Mouse (Mus musculus) urinary bladder, adult 18-20 months (tissue): Measurements from ENCODE around the gene Uqcrfs1.

Experiments used
- DNase-seq, 2 experiments: peaks; one replicate each; pipeline ENCODE4 v3.0.0; 2022; ENCODE audit warnings: low spot score in 2 of 2, mixed read lengths in 2 of 2

The Uqcrfs1 gene

GRCm38 (mm10) chr13:30544856-30545604, at the start of gene Uqcrfs1:
Uqcrfs1 (minus strand) TSS chr13:30545362.
- DNase-seq: peak; percentile 96

GRCm38 (mm10) chr13:30585786-30586185, 40.6 kb upstream of the Uqcrfs1 start:
- DNase-seq: no peak

GRCm38 (mm10) chr13:30582541-30582940, 37.4 kb upstream of the Uqcrfs1 start:
- no peak for DNase-seq

DNA sequence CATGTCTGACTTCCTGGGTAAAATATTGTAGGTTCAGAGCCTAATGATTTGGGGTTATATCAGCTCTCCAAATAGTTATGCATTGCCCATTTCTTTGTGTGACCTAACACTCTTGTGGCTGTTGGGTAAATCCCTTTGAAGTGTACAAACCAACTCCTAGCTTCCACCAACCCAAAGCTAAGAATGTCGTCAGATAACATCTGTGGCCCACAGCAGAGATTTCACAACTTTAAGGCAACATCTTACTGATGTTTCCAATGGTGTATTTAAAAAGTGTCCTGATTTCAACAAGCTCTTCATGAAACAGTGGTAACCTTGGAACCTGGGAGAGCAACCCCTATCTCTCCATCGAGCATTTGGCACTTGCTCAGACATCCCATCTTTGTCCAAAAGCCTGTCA, 33.6 kb upstream of the Uqcrfs1 start:
- DNase-seq: no peak

GRCm38 (mm10) chr13:30576819-30577218, 31.7 kb upstream of the Uqcrfs1 start:
- DNase-seq: no peak

DNA sequence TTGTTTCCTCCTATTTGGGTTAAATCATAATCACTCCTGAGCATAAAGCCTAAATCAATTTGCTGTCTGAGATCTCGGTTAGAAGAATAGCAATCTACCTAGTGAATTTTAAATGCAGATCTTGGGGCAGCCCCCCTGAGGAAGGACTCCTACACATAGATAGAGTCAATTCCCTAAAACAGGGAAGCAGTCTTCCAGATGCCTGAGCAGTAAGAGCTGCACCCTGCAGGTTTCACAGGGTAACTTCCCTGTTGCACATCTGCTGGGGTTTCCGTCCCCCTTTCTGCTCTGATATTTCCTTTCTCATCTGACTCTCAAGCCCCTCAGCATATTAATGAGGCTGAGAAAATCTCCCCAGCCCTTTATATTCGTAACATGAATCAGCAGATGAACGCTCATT, 27.8 kb upstream of the Uqcrfs1 start:
- no peak for DNase-seq

DNA sequence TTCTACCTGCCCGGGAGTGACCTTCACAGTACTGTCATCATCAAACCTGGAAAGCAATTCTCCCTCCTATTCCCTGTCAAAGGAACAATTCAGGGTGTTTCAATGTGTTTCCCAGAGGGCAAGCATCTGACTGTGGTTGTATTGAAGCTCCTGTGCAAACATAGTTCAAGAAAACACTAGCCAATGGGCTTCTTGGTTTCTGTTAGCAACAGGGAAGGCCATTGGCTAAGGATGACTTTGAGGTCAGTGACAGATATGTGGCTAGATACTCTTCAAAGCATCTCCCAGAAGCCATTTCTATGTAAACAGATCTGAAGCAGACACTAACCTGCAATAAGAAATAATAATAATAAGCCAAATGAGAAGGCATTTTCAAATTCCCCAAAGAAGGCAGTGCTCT, 25.0 kb upstream of the Uqcrfs1 start:
- DNase-seq: no peak

GRCm38 (mm10) chr13:30567571-30567970, 22.4 kb upstream of the Uqcrfs1 start:
- no peak for DNase-seq

- DNase-seq: peak in 1 of 2 experiments; percentile 23
Measured at GRCm38 (mm10) chr13:30566767-30567166, 21.6 kb upstream of the Uqcrfs1 start.

GRCm38 (mm10) chr13:30560603-30561002, 15.4 kb upstream of the Uqcrfs1 start:
- DNase-seq: no peak

- no peak for DNase-seq
Measured at GRCm38 (mm10) chr13:30560052-30560451, 14.9 kb upstream of the Uqcrfs1 start.

- DNase-seq: no peak
Measured at GRCm38 (mm10) chr13:30557751-30558150, 12.6 kb upstream of the Uqcrfs1 start.

- no peak for DNase-seq
Measured at GRCm38 (mm10) chr13:30553051-30553587, 8.0 kb upstream of the Uqcrfs1 start.

- no peak for DNase-seq
Measured at GRCm38 (mm10) chr13:30549339-30549738, 4.2 kb upstream of the Uqcrfs1 start.

- peak; percentile 55 to 72 for DNase-seq
Measured at GRCm38 (mm10) chr13:30548835-30549234, 3.7 kb upstream of the Uqcrfs1 start.

GRCm38 (mm10) chr13:30530761-30531160, 14.4 kb downstream of the Uqcrfs1 start:
- peak in 1 of 2 experiments; percentile 14 for DNase-seq

- DNase-seq: no peak
Measured at GRCm38 (mm10) chr13:30524961-30525360, 20.2 kb downstream of the Uqcrfs1 start.

DNA sequence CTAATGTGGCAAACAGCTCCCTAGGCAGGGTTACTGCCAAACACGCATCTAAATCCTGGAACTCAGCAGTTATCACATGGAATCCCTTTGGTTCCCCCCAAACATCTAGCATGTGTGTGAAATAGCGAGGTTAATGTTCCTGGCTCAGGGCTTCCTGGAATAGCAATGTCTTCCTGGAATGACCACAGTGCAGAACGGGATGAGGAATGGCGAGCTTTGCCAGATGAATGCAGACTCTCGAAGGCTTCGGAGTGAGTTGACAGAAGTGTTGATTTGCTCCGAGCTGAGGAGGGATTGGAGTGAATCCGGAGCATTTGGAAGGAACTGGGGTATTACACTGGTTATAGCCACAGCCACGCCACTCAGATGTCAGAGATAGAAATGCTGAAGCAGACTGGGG, 21.2 kb downstream of the Uqcrfs1 start:
- DNase-seq: no peak

GRCm38 (mm10) chr13:30523246-30523891, 21.8 kb downstream of the Uqcrfs1 start:
- no peak for DNase-seq

DNA sequence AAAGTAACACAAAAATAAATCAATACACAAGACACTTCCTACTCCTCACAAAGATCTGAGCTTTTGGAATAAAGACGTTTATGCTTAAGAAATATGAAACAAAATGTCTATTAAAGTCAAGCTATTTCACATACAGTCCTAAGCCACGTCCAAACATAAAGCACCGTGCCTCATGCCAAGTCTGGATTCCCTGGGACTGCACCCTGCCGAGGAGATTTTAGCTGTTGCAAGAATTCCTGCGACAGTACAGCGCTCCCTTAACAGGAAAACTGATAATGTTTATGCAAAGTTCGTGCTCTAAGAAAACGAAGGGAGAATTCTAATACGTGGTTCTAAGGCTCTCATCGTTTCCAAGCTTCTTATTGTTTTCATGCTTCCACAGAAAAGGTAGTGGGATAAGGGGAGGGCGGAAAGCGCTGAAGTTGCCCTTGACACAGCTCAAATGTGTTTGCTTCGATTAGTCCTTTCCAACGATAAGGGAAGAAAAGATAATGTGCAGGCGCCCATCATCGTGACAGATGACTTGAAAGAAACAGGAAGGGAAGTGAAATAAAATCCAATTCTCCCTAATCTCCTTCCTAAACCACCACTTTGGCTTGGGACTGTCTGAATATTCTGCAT, 23.8 kb downstream of the Uqcrfs1 start:
- no peak for DNase-seq

- no peak for DNase-seq
Measured at GRCm38 (mm10) chr13:30518191-30518590, 27.0 kb downstream of the Uqcrfs1 start.

GRCm38 (mm10) chr13:30507651-30508050, 37.5 kb downstream of the Uqcrfs1 start:
- no peak for DNase-seq
